Mouse (Mus musculus) kidney, embryonic 15.5 days (tissue): Measurements from ENCODE around the gene Mdfic. TPM values are rescaled to one million over a fixed set of nuclear protein-coding genes. Genes with fewer than 3 reads are reported as not detected.

Experiments used
- ATAC-seq: fragments of 200-750 bp; cut with Nextera tagmentation; replicated peaks from 2 replicates; pipeline ENCODE4 v1.8.0; 2017; ENCODE audit warnings: moderate TSS enrichment; ENCODE audit not compliant: low FRiP score
- H3K27ac ChIP-seq: fragments of 300-500 bp; sonication (generic); 2 replicates; pipeline ENCODE4 v1.5.1; 2015; ENCODE audit warnings: mild to moderate bottlenecking, inconsistent platforms
- H3K27me3 ChIP-seq: fragments of 300-500 bp; sonication (generic); 2 replicates; pipeline ENCODE4 v1.6.1; 2015; ENCODE audit warnings: inconsistent platforms
- H3K36me3 ChIP-seq: fragments of 300-500 bp; sonication (generic); 2 replicates; pipeline ENCODE4 v1.6.1; 2015; ENCODE audit warnings: inconsistent platforms
- H3K4me1 ChIP-seq: fragments of 300-500 bp; sonication (generic); 2 replicates; pipeline ENCODE4 v1.6.1; 2015; ENCODE audit warnings: inconsistent platforms
- H3K4me2 ChIP-seq: fragments of 300-500 bp; sonication (generic); 2 replicates; pipeline ENCODE4 v1.6.1; 2015; ENCODE audit warnings: moderate library complexity, mild to moderate bottlenecking, inconsistent platforms
- H3K4me3 ChIP-seq: fragments of 300-500 bp; sonication (generic); replicated peaks from 2 replicates; pipeline ENCODE4 v1.5.1; 2015; ENCODE audit warnings: mild to moderate bottlenecking, inconsistent platforms
- H3K9ac ChIP-seq: fragments of 300-500 bp; sonication (generic); 2 replicates; pipeline ENCODE4 v1.6.1; 2015; ENCODE audit warnings: mild to moderate bottlenecking, inconsistent platforms
- H3K9me3 ChIP-seq: fragments of 300-500 bp; sonication (generic); replicated peaks from 2 replicates; pipeline ENCODE4 v1.6.1; 2016; ENCODE audit warnings: inconsistent platforms
- WGBS: fragments of 180-500 bp; shearing (Covaris S2); methylation state at CpG from one replicate; pipeline ENCODE4 v1.1.7; 2015; ENCODE audit warnings: mixed read lengths; 5-methylcytosine and 5-hydroxymethylcytosine counted together
- polyA plus RNA-seq: library from polyadenylated mRNA; unstranded; fragments of >200 nt; fragmentation: Nextera tagmentation; extraction: Ambion mirVana; gene quantifications from 2 replicates; pipeline ENCODE4 v1.2.1, GENCODE M21; 2015

Mdfic gene
- polyA plus RNA-seq, 1 experiment from 2014 or later, result 5.8 TPM

DNA sequence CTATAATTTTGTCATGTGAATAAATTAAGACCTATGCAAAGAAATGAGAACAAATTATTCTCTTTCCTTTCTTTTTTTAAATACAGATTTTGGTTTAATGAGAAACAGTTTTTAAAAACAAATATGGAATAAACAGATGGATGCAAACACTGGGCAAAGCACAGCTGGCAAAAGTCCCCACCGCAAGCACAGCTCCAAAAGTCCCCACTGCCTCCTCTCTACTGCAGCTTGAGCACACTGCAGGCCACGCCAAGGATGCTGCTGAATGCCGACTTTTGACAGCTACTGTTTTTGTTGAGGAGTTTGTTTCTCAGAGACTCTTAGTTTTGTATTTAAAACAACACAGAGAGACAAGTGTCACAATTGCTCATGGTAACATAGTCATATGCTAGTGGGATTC is 104.8 kb downstream of the Mdfic start:
- H3K27ac ChIP-seq, result no peak overlapping the region

DNA sequence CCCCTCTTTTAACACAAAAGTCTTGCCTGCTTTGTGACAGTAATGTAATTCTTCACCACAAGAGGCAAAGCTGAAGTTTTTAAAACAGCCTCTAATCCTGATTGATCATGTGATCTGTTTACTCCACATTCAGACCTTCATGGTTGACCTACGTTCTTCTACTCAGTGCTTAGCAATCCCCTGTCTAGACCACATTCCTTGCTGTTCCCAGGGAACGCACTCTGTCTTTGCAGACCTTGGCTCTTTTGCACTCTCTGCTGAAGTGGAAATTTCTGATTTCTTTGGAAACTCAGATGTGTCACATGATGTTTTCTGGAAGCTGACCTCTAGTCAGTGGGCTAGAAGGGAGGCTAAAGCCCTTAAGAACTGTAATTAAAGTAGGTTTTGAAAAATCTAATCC is 109.4 kb downstream of the Mdfic start:
- Histone ChIP-seq H3K36me3 (no peaks in the 10 kb centered on the region), H3K4me3 (no peak overlapping the region), H3K27ac (no peak overlapping the region), H3K9ac (no peak overlapping the region), H3K4me1 (no peaks in the 10 kb centered on the region), H3K9me3 (no peaks in the 10 kb centered on the region), H3K4me2 (no peak overlapping the region), H3K27me3 (no peaks in the 10 kb centered on the region)
- WGBS, result 66% methylated on average over 2 of the region's 2 CpGs
- ATAC-seq, result no peak

More for the DNA sequence above, 104.8 kb downstream of the Mdfic start:
- no peak overlapping the region for H3K4me2 ChIP-seq
- WGBS, result 79% methylated on average over 3 of the region's 3 CpGs
- no peaks in the 10 kb centered on the region for H3K27me3 ChIP-seq
- ATAC-seq, result no peak
- no peak overlapping the region for H3K9ac ChIP-seq
- no peaks in the 10 kb centered on the region for H3K36me3 ChIP-seq
- no peaks in the 10 kb centered on the region for H3K4me1 ChIP-seq
- no peak overlapping the region for H3K4me3 ChIP-seq
- no peaks in the 10 kb centered on the region for H3K9me3 ChIP-seq

DNA sequence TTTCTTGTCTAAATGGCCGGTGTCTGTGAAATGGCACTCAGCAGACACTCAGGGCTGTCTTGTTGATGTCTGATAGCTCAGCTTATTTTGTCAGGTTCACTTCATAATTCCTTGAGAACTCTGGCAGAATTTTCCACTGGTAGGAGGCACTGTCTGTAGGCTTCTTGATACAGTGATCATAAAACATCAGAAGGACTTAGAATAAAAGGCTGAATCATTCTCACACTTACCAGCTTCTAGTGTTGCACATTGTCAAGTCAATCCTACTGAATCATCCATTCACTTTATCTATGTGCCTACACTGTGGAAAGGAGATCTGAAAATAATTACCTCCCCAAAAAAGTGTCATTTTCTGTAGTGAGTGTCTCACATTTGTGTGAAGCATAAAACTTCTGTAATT is 110.2 kb downstream of the Mdfic start:
- Histone ChIP-seq H3K36me3 (no peaks in the 10 kb centered on the region), H3K4me2 (no peak overlapping the region), H3K9me3 (no peaks in the 10 kb centered on the region), H3K4me1 (no peaks in the 10 kb centered on the region), H3K9ac (no peak overlapping the region), H3K27ac (no peak overlapping the region), H3K4me3 (no peak overlapping the region), H3K27me3 (no peaks in the 10 kb centered on the region)
- ATAC-seq, result no peak
- 93% methylated on average over 1 of the region's 1 CpGs for WGBS

DNA sequence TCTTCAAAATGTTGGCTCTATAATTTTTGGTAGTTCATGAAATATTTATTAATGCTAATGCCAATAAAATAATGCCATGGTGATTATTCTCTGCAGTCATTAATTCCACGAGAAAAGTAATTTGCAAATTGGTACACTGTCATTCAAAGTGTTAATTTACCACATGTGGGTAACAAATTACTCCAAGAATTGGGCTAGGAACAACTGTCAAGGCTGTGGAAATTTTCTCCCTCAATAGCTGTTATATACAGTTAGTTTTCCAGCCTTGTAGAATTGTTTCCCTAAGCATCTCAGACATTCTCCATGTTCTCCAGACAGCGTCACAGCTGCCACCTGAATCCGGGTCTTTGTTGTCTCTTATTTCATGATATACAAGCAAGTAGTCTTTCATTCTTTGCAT is 117.2 kb downstream of the Mdfic start:
- no peak for ATAC-seq
- Histone ChIP-seq H3K4me2 (no peak overlapping the region), H3K4me1 (no peaks in the 10 kb centered on the region), H3K9ac (no peak overlapping the region), H3K36me3 (no peaks in the 10 kb centered on the region), H3K27me3 (no peaks in the 10 kb centered on the region), H3K9me3 (no peaks in the 10 kb centered on the region), H3K27ac (no peak overlapping the region), H3K4me3 (no peak overlapping the region)
- 86% methylated on average over 3 of the region's 3 CpGs for WGBS

DNA sequence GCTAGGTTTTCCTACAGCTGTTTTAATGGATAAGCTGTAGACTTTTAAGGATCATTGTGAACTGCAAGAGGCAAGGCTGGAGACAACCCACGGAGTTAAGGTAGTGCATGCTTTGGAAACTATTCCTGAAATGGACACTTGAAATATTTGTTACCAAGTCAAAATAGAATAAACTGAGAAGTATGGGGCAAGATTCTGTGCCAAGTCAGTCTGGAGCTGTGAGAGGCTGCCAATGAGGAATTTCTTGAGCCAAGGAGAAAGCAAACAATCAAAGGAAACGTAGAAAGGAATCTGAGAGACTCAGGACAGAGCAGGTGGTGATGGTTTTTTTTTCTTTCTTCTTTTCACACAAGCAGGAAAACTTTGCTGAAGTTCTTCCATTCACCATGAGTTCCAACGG is 119.4 kb downstream of the Mdfic start:
- Histone ChIP-seq H3K4me2 (no peak overlapping the region), H3K36me3 (no peaks in the 10 kb centered on the region), H3K9ac (no peak overlapping the region), H3K4me1 (no peaks in the 10 kb centered on the region), H3K4me3 (no peak overlapping the region), H3K27me3 (no peaks in the 10 kb centered on the region), H3K27ac (no peak overlapping the region), H3K9me3 (no peaks in the 10 kb centered on the region)
- 84% methylated on average over 3 of the region's 3 CpGs for WGBS
- ATAC-seq, result no peak

DNA sequence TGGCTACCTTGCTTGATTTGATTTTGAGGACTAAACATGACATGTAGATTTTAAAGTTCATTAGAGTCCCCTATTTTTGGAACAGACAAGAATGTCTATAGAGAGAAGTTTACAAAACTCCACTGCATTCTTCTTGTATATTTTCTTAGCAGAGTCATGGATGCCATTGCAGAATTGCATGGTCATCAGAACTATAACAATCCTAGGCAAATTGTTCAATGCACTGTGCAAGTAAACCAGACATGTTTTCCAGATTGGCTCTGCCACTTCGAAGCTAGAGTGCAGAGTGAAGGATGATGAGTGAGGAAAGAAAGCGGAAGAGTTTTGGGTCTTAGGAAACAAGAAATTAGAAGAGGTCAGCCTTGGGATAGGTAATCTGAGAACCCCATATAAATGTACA is 120.0 kb downstream of the Mdfic start:
- H3K27ac ChIP-seq, result no peak overlapping the region
- H3K4me3 ChIP-seq, result no peak overlapping the region
- ATAC-seq, result no peak

DNA sequence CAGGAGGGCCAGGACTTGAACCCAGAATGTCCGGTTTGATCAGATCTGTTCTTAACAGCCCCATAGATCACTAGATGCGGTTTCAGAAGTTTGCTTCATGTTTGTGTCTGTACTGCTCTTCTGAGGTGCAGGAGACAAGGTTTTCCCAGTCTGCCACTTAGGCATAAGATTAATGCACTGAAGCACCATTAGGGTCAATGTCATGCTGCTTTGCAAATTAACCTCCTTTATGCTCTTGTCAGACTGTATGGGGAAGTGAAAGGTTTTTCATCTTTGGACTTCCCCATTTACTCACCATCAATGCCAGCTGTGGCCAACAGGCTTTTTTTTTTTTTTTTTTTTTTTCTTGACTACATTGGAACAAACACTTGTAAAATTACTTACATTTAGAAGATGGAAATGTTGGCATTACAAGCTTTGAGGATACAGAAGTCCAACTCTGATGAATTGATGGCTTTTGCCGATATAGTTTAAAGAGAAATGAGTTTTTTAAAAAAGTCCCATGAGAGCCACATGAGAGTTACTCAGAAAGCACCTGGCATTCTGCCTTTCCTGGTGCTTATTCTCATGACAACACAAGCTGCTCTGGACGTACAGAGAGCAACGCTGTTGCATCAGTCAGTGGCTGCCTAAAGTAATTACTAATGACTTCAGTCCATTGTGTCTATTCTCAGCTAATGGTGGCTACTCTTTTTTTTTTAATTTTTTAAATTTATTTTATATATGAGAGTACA is 121.2 kb downstream of the Mdfic start:
- Histone ChIP-seq H3K9me3 (no peaks in the 10 kb centered on the region), H3K4me1 (no peaks in the 10 kb centered on the region), H3K4me3 (no peak overlapping the region), H3K27ac (no peak overlapping the region), H3K4me2 (no peak overlapping the region), H3K36me3 (no peaks in the 10 kb centered on the region), H3K9ac (no peak overlapping the region), H3K27me3 (no peaks in the 10 kb centered on the region)
- WGBS, result 82% methylated on average over 5 of the region's 5 CpGs
- ATAC-seq, result no peak

More for the DNA sequence above, 120.0 kb downstream of the Mdfic start:
- Histone ChIP-seq H3K27me3 (no peaks in the 10 kb centered on the region), H3K36me3 (no peaks in the 10 kb centered on the region), H3K4me2 (no peak overlapping the region), H3K9me3 (no peaks in the 10 kb centered on the region), H3K4me1 (no peaks in the 10 kb centered on the region), H3K9ac (no peak overlapping the region)
- WGBS, result 90% methylated on average over 2 of the region's 2 CpGs

DNA sequence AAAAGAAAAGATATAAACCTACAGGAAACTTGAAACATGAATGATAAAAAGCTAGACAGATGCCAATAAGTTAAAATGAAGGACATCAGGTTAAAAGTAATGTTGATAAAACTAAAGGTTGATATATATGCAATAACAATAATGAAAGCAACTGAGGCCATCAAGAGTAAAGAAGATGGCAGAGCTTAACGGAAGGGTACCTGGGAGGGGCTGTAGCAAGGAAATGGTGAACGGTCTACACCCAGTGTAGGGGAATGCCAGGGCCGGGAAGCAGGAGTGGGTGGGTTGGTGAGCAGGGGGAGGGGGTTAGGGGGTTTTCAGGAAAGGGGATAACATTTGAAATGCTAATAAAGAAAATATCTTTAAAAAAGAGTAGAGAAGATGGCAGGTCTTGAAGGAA is 122.8 kb downstream of the Mdfic start:
- Histone ChIP-seq H3K9ac (no peak overlapping the region), H3K27me3 (no peaks in the 10 kb centered on the region), H3K36me3 (no peaks in the 10 kb centered on the region), H3K27ac (no peak overlapping the region), H3K4me3 (no peak overlapping the region), H3K9me3 (no peaks in the 10 kb centered on the region), H3K4me1 (no peaks in the 10 kb centered on the region), H3K4me2 (no peak overlapping the region)
- WGBS, result 83% methylated on average over 3 of the region's 3 CpGs
- ATAC-seq, result no peak

DNA sequence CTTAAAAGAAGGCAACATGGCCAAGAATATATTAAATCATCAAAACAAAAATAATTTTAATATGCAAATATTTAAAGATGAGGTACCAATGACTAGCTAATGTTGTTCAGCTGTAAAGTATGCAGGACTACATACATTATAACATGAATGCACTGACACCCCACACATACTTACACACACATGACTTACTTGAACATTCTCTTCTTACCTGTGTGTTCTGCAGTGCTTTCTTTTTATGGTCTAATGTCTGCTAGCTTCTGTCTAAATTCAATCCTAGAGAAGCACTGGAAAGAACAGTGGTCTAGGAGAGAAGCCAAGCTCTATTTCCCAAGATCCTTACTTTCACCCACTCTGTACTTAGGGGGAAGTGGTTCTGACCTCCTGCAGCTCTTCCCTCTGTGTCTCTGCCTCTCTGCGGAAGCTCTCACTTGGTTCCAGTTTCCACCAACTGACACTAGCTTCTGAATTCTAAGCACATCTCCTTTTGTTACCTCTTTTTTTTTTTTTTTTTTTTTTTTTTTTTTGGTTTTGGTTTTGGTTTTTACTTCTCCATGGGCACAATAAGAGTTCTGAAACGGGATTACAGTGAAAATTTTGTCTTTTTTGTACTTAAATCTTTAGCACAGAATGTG is 125.4 kb downstream of the Mdfic start:
- Histone ChIP-seq H3K27ac (no peak overlapping the region), H3K4me1 (no peaks in the 10 kb centered on the region), H3K9ac (no peak overlapping the region), H3K27me3 (no peaks in the 10 kb centered on the region), H3K4me3 (no peak overlapping the region), H3K9me3 (no peaks in the 10 kb centered on the region), H3K4me2 (no peak overlapping the region), H3K36me3 (no peaks in the 10 kb centered on the region)
- WGBS, result 80% methylated on average over 2 of the region's 2 CpGs
- ATAC-seq, result no peak
